Mouse (Mus musculus): ENCODE measurements around the gene Kpnb1.

DNA sequence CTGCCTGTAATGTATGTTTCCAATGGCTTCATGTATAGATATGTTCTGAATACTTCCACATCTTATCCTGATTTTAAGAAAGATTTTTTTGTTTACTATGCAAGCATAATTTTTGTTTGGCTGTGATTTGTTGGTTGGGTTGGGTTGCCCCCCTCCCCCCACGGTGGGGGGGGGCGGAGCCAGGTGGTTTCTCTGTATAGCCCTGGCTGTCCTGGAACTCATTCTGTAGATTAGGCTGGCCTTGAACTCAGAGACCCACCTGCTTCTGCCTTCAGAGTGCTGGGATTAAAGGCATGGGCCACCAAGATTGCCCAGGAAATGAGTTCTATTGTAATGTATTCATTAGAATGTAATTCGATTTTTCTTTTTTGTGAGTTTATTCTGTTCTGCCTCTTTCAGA is 1.6 kb upstream of the Kpnb1 start:
- TF ChIP-seq CTCF (IDR thresholded peaks at IDR 0.05; ENCODE audit: borderline replicate concordance, extremely low read depth, insufficient read depth, insufficient read length) (no peak), POLR2A (IDR thresholded peaks at IDR 0.05; ENCODE audit: borderline replicate concordance, extremely low read depth, insufficient read depth, insufficient read length, poor library complexity, severe bottlenecking) (no peak)
